Mouse (Mus musculus): ENCODE measurements at regions not wholly inside any gene's neighbourhood (a gene's known extent, or its start where the extent isn't known, plus 50 kb on each side); places are given as distances from the start of the nearest gene placed in this dataset.

GRCm38 (mm10) chr5:100213901-100214300, 54.3 kb upstream of the Tmem150c start:
- ATAC-seq (replicated peaks; ENCODE audit: low read depth, poor library complexity, severe bottlenecking), result no peak

DNA sequence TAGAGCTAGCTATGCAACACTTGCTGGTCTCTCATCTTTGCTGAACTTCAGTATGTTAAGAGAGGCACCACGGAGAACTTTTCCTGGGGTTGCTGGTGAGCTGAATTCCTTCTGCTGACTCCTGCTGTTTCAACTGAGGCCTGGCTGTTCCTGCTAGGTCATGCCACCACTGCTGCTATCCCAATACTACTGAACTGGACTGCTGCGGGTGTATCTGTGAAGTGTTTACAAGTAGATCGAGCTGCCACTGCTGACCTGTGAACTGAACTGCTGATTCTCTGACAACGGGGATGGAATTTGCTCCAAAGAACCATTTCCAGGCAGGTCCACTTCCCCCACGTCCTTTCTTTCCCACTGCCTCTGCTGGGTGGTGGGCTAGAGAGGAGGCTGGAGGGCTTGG, 51.1 kb upstream of the Tmem150c start:
- no peak for ATAC-seq (replicated peaks; ENCODE audit: low read depth, poor library complexity, severe bottlenecking)

All from common myeloid progenitor, adult 5-6 weeks (primary cell).